Mouse (Mus musculus): ENCODE data around the gene Eif2d.

DNA sequence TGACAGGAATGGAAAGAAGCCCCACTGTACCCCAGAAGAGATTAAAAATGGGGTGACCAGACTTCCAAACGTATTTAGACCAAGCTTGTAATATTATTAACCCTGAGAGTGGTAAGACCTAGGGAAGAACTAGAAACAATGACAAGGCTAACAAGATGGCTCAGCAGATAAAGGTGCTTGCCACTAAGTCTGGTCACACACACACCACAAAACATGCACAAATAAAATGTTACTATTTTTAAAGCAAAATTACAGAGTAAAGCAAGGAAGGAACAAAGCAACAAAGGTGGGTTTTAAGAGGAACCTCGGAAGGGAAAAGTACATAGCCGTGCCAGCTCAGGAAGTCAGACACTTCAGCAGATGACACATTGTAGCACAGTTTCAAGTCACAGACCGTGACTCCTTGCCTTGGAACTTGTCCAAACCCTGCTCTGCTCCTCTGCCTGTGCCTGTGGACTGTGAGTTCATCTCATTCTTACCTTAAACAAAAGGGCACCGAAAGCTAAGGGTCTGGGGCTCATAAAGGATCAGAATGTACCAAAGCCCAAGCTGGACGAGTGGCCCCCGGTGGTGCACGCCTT, 17.9 kb upstream of the Eif2d start:
- TF ChIP-seq POLR2A (IDR thresholded peaks at IDR 0.05; ENCODE audit: insufficient read depth, low read depth, low read length) (no peak), CTCF (IDR thresholded peaks at IDR 0.05; ENCODE audit: insufficient read depth, low read depth, low read length) (no peak)
